In the genomic region with DNA sequence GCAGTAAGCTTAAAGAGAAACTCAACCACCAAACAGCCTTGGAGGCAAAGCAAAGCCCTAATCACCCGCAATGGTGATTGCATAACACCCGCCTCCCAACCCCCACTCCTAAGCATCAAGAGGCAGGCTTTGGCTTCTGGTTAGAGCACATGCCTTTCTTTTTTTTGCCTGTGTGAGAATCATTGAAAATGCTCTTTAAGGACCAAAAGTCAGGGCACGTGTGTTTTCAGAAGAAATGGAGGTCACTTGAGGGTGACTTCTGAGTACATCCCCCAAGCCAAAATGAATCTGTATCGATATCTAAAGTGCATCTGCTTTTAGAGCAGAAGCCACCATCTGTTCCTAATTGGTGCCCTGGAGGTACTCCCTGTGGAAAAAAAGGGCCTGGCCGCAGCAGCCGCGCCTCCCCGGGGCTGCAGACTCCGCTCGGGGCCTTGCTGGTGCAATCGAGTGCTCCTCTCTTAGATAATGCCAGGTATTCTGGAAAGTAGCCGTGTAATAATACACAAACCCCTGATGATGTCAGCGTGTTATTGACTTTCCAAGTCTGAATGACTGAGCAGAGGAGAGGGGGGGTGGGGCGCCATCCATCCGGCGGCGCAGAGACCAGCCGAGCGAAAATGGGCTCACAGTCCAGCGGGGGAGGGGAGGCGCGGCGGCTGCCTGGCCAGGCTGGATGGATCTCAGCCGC, we compare ENCODE assay signal across 8 mouse cellular contexts.
DNase-seq lines count a peak whose midpoint lies in the region; ATAC-seq lines count a peak whose summit lies in the region.

No protein-coding gene starts in this region.

- peak overlapping the region; percentile 93 for H3K27ac ChIP-seq in hindbrain, embryonic 13.5 days

- no peaks in the 10 kb centered on the region for H3K9me3 ChIP-seq in hindbrain, embryonic 13.5 days

- no peaks in the 10 kb centered on the region for H3K27me3 ChIP-seq in hindbrain, embryonic 13.5 days

- peak overlapping the region; percentile 53; the same call in 1 of the 2 replicates for H3K9ac ChIP-seq in hindbrain, embryonic 13.5 days

- peak overlapping the region; percentile 55 for H3K4me2 ChIP-seq in hindbrain, embryonic 13.5 days

- peaks cover 45% of the 10 kb centered on the region for H3K4me1 ChIP-seq in hindbrain, embryonic 13.5 days (replicated peaks)

- no peaks in the 10 kb centered on the region for H3K36me3 ChIP-seq in hindbrain, embryonic 13.5 days

- peak; percentile 96 for DNase-seq in MN1 (ENCODE audit: low spot score)
- peak; percentile 98 for DNase-seq in cerebellum, adult 9-10 months
- DNase-seq in frontal cortex, postnatal 10 days (ENCODE audit: low spot score in 2 of 2) = peak; percentile 85 to 90
- peak; percentile 90 to 97 for DNase-seq in layer of hippocampus, postnatal 25 days (ENCODE audit: extremely low spot score in 1 of 2, low spot score in 1 of 2)
- DNase-seq in lung, postnatal 25 days (ENCODE audit: low spot score) = peak; percentile 95
- peak; percentile 98 for DNase-seq in retina, embryonic 14.5 days (ENCODE audit: low spot score)
- peak; percentile 98 for DNase-seq in thymus, postnatal 4 days

- H3K4me3 ChIP-seq in hindbrain, embryonic 13.5 days = peak overlapping the region; percentile 35

- peak; percentile 95 for ATAC-seq in hindbrain, embryonic 13.5 days (ENCODE audit: low FRiP score)

- WGBS in hindbrain, embryonic 13.5 days = under 1% methylated on average over 23 of the region's 24 CpGs

Comparison
In these comparisons a context has a peak if more than half of its experiments do, and no peak if none do; other contexts are left out.
1. Peak in every context shown above with its lines: DNase-seq, ATAC-seq, H3K4me3 ChIP-seq and H3K27ac ChIP-seq.